Mouse (Mus musculus) 416B (cell line): Measurements from ENCODE around the gene Hspa1a.
"Not testable (repeated sequence)": the region's sequence is repeated elsewhere in the genome, so short reads cannot be mapped to it uniquely, and the experiment has no call there.

Experiments
- DNase-seq: peaks from one replicate; pipeline ENCODE4 v3.0.0; 2011; ENCODE audit warnings: low read depth

Hspa1a gene

GRCm38 (mm10) chr17:35000717-35001451 is 28.9 kb upstream of the Hspa1a start, which contains the start of gene Vars:
Gene Vars, plus strand, starts transcription at chr17:35000987.
- DNase-seq, result peak; percentile 95

- peak; percentile 79 for DNase-seq
Observed at GRCm38 (mm10) chr17:34999871-35000716, 28.1 kb upstream of the Hspa1a start.

DNA sequence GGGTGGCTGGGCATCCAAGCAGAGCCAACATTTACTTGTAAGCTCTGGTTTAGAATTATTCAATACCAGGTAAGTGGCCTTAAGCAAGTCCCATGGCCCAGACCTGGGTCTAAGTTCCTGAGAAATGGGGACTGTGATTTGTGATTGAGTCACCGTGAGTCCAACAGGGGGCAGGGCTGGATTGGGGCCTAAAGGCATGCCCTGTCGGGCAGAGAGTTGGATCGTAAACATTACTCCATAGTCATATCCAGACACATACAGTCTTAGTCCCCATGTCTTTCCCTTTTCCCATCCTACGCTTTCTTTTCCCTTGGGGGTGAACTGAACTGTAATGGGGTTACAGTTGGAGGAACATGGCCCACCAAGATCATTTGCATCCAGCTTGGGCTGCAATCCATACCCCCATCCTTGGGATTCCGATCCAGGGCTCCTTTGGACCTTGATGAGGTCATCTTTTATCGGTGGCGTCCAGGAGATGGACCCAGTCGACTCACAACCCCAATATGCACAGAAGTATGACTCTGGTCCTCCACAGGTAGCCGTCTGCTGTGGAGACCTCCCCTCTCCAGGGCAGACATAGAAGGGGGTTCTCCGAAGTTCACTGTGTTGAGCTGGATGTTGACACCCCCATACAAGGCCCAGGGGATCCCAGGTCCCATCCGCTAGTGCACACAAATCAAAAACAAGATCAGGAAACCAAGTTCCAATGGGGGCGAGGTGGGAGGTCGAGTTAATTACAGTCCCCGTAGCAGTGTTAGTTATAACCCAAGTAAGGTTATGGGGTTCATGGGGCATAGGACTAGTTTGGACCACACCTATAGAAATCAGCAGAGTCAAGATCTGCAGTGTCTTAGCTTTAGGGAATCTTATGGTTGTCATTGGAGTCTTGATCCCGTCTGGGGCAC is 26.8 kb upstream of the Hspa1a start:
- no peak for DNase-seq

GRCm38 (mm10) chr17:34997142-34997483 is 25.2 kb upstream of the Hspa1a start:
- no peak for DNase-seq

GRCm38 (mm10) chr17:34996411-34997141 is 24.6 kb upstream of the Hspa1a start:
- no peak for DNase-seq

GRCm38 (mm10) chr17:34995927-34996326 is 24.0 kb upstream of the Hspa1a start:
- DNase-seq, result not testable (repeated sequence)

DNA sequence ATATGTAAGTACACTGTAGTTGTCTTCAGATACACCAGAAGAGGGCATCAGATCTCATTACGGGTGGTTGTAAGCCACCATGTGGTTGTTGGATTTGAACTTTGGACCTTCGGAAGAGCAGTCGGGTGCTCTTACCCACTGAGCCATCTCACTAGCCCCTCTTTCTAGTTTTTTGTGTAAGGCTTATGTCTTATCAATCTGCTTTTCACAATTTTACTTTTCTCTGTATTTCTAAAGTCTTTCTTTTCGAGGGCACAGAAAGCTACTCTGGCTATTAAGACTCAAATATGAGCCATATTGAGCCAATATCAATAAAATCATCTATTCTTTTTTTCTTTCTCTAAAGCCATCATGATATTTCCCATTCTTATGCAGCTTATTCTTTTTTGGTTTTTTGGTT is 23.2 kb upstream of the Hspa1a start:
- not testable (repeated sequence) for DNase-seq

DNA sequence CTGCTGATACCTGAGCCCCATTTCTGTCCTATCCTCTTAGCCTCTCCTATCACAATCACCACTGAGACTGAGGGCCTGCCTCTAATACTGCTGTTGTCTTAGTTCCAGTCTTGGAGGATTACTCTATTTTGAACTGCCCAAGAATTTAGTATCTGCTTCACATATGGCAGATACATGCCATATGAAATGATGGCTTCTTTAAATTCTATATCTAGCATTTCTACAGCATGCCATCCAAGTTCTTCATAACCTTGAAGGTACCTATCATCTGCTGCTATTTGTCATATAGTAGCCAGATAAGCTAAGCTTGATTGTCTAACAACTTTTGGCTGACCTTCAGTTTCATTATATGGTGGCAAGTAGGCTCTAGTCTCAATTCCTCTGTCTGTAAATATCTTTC is 22.8 kb upstream of the Hspa1a start:
- DNase-seq, result no peak

GRCm38 (mm10) chr17:34984218-34984617 is 12.3 kb upstream of the Hspa1a start:
- peak; percentile 75 for DNase-seq

GRCm38 (mm10) chr17:34982328-34982727 is 10.4 kb upstream of the Hspa1a start:
- DNase-seq, result peak; percentile 80

DNA sequence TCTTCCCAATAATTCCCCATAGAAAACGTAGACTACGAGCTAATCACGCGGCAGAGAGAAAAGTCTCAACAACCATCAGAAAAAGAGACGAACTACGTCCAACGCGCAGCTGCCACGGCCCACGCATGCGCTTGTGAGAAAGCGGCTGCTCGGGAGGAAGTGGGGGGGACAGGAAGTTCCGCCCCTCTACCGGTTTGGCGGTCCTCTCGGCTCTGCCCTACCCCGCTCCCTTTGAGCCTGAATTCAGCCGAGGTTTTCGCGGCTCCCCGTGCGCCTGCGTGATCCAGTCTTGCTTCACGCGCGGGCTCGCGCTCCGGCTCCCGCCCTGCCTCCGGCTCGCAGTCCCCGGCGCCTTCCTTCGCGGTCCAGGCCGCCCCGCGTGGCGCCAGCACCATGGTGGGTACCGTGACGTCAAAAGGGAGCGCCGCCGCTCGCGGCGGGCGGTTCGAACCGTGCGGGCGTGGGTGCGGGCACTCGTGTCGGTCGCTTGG is 9.8 kb upstream of the Hspa1a start, which contains the start of gene Lsm2:
TSS of gene Lsm2 (plus strand) at position 173 of the 491 bp plus-strand sequence.
- peak; percentile 95 for DNase-seq

DNA sequence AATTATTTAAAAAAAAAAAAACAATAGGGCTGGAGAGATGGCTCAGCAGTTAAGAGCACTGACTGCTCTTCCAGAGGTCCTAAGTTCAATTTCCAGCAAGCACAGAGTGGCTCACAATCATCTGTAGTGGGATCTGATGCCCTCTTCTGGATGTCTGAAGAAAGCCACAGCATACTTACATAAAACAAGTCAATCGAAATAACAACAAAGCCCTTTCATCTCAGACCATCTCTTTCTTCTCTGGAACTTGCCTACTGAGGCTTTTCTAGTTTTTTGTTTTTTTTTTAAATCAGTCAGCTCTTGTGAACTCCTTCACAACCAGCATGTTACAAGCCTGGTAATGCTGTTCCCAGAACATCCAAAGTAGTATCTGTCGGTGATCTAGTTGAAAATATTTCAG is 8.7 kb upstream of the Hspa1a start:
- peak; percentile 89 for DNase-seq

DNA sequence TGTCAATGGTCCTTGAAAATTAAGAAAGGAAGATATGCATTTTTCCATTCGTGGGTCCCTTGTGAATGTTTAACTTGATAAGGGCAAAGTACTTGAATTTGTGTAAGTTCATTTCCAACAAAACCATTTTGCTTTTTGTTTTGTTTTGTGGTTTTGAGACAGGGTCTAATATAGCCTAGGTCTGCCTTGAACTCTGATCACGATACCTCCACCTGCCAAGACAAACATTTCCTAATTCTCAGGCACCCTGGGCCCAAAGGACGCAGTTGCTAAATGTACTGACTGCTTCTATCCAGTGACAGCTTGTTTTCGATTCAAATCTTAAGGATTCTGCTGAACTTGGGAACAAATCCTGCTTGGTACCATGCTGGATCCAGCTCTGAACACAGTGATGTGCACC is 7.7 kb upstream of the Hspa1a start:
- DNase-seq, result no peak

DNA sequence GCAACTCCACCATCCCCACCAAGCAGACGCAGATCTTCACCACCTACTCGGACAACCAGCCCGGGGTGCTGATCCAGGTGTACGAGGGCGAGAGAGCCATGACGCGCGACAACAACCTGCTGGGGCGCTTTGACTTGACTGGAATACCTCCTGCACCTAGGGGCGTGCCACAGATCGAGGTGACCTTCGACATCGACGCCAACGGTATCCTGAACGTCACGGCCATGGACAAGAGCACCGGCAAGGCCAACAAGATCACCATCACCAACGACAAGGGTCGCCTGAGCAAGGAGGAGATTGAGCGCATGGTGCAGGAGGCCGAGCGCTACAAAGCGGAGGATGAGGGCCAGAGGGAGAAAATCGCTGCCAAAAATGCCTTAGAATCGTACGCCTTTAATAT is 6.3 kb upstream of the Hspa1a start:
- DNase-seq, result no peak

DNA sequence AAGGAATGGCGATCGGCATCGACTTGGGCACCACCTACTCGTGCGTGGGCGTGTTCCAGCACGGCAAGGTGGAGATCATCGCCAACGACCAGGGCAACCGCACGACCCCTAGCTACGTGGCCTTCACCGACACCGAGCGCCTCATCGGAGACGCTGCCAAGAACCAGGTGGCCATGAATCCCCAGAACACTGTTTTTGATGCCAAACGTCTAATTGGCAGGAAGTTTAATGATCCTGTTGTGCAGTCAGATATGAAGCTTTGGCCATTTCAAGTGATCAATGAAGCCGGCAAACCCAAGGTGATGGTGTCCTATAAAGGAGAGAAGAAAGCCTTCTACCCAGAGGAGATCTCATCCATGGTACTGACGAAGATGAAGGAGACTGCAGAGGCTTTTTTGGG is 5.0 kb upstream of the Hspa1a start:
- DNase-seq, result no peak

GRCm38 (mm10) chr17:34975581-34976492 is 3.9 kb upstream of the Hspa1a start:
- no peak for DNase-seq

DNA sequence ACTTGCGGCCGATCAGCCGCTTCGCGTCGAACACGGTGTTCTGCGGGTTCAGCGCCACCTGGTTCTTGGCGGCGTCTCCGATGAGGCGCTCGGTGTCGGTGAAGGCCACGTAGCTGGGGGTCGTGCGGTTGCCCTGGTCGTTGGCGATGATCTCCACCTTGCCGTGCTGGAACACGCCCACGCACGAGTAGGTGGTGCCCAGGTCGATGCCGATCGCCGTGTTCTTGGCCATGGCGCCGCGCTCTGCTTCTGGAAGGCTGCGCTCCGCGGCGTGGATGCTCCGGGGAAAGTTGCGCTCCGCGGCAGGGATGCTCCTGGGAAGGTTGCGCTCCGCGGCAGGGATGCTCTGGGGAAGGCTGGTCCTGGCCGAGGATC is 275 bp downstream of the Hspa1a start:
- DNase-seq, result not testable (repeated sequence)

GRCm38 (mm10) chr17:34970850-34971249 is 1.1 kb downstream of the Hspa1a start:
- DNase-seq, result not testable (repeated sequence)

DNA sequence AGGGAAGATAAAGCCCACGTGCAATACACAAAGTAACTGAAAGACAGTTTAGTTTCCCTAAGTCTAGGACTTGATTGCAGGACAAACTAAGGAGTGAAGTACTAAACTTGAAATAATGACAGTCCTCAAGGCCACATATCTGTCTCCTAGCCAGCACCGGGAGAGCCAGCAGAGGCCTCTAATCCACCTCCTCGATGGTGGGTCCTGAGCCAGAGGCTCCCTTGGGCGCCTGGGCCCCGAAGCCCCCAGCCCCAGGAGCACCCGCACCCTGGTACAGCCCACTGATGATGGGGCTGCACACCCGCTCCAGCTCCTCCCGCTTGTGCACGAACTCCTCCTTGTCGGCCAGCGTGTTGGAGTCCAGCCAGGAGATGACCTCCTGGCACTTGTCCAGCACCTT is 2.1 kb downstream of the Hspa1a start, which contains the start of gene Gm20481:
TSS of gene Gm20481 (plus strand) at position 91 of the 400 bp plus-strand sequence.
- DNase-seq, result not testable (repeated sequence)

- DNase-seq, result peak; percentile 56
Observed at GRCm38 (mm10) chr17:34965627-34966026, 6.3 kb downstream of the Hspa1a start.
